Mouse (Mus musculus) forebrain, embryonic 11.5 days (tissue): ENCODE data around the gene Pcnx. TPM values are rescaled to one million over a fixed set of nuclear protein-coding genes. Genes with fewer than 3 reads are reported as not detected.

Experiments
- ATAC-seq: fragments of 200-750 bp; cut with Nextera tagmentation; replicated peaks from 2 replicates; pipeline ENCODE4 v1.8.0; 2017; ENCODE audit warnings: moderate TSS enrichment; ENCODE audit not compliant: low FRiP score
- DNase-seq: peaks from one replicate; pipeline ENCODE4 v3.0.0-alpha.2; 2017; ENCODE audit warnings: low spot score
- H3K27ac ChIP-seq: fragments of 300-500 bp; sonication (generic); 2 replicates; pipeline ENCODE4 v1.5.1; 2014; ENCODE audit warnings: low read depth, low read length
- H3K27me3 ChIP-seq: fragments of 300-500 bp; sonication (generic); 2 replicates; pipeline ENCODE4 v1.6.1; 2014; ENCODE audit warnings: mild to moderate bottlenecking, low read length, mixed read lengths; ENCODE audit not compliant: control insufficient read depth, insufficient read depth
- H3K36me3 ChIP-seq: fragments of 300-500 bp; sonication (generic); 2 replicates; pipeline ENCODE4 v1.6.1; 2014; ENCODE audit warnings: mild to moderate bottlenecking, low read length, moderate library complexity, mixed read lengths; ENCODE audit not compliant: control insufficient read depth, insufficient read depth
- H3K4me1 ChIP-seq: fragments of 300-500 bp; sonication (generic); replicated peaks from 2 replicates; pipeline ENCODE4 v1.6.1; 2014; ENCODE audit warnings: low read length, mixed read lengths; ENCODE audit not compliant: control insufficient read depth, insufficient read depth
- H3K4me2 ChIP-seq: fragments of 300-500 bp; sonication (generic); 2 replicates; pipeline ENCODE4 v1.6.1; 2014; ENCODE audit warnings: low read depth, mild to moderate bottlenecking, low read length, moderate library complexity, mixed read lengths; ENCODE audit not compliant: severe bottlenecking
- H3K4me3 ChIP-seq: fragments of 300-500 bp; sonication (generic); 2 replicates; pipeline ENCODE4 v1.5.1; 2014; ENCODE audit warnings: low read depth, low read length
- H3K9ac ChIP-seq: fragments of 300-500 bp; sonication (generic); 2 replicates; pipeline ENCODE4 v1.6.1; 2014; ENCODE audit warnings: low read length
- H3K9me3 ChIP-seq: fragments of 300-500 bp; sonication (generic); 2 replicates; pipeline ENCODE4 v1.6.1; 2016; ENCODE audit warnings: low read length, mixed read lengths; ENCODE audit not compliant: control insufficient read depth
- WGBS: fragments of 180-500 bp; shearing (Covaris S2); extraction: QIAGEN DNeasy Blood & Tissue Kit; methylation state at CpG from one replicate; pipeline ENCODE4 v1.1.7; 2014; 5-methylcytosine and 5-hydroxymethylcytosine counted together
- polyA plus RNA-seq: library from polyadenylated mRNA; unstranded; fragments of >200 nt; fragmentation: Nextera tagmentation; extraction: Ambion mirVana; gene quantifications from 2 replicates; pipeline ENCODE4 v1.2.1, GENCODE M21; 2014

The Pcnx gene
- 14.6 and 14.8 TPM in 2 replicates for polyA plus RNA-seq

DNA sequence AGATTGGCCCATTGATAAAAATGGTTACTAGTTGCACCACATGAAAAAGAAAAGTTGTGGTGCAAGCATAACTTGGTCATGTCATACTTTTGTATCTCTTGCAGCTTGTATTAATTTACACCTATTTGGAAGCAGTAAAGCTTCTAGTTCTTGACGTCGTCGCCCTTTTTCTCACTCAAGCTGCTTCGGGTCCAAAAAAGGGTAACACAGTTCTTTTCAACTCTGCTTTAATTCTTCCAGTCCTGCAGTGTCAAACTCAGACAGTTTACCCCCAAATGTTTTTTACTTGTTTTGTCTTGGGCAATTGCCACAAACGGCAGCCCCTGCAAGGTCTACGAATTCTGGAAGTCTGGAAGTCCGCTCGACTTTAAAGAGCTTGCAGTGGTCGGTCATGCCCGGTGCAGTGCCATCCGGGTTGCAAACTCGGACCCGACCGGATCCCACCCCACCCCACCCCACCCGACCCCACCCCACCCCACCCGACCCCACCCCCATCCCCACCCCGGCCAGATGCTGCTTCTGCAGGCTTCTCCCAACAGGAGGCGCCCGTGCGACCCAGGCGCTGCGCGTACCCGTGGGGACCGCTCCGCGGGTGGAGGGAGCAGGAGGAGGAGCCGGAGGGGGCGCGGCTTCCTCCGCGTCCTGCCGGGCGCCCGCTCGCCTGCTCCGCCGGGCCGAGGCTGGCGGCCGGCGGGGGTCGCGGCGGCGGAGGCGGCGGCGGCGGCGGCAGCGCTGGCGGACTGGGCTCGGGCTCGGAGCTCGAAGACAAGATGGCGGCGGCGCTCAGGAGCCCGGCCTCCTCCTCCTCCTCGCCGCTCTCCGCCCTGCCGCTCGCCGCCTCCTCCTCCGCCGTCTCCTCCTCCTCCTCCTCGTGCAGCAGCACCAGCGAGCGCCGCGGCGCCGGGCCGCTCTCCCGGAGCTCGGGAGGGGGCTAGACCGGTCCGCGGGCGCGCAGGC, at the start of gene Pcnx:
Pcnx (plus strand) TSS at position 673 of the 957 bp plus-strand sequence.
- 3% methylated on average over 53 of the region's 83 CpGs for whole genome bisulfite sequencing
- peaks cover 10% of the 10 kb centered on the region for H3K4me1 ChIP-seq
- peak within 1 kb of the TSS; percentile 96 for H3K4me3 ChIP-seq
- H3K9me3 ChIP-seq = no peaks in the 10 kb centered on the region
- no peaks in the 10 kb centered on the region for H3K27me3 ChIP-seq
- ATAC-seq (peak; percentile 90), DNase-seq (peak; percentile 93)
- H3K36me3 ChIP-seq = no peaks in the 10 kb centered on the region
- peak within 1 kb of the TSS; percentile 91 for H3K27ac ChIP-seq
- peak within 1 kb of the TSS; percentile 68 for H3K4me2 ChIP-seq
- H3K9ac ChIP-seq = peak within 1 kb of the TSS; percentile 97

- ATAC-seq = no peak
- no peaks in the 10 kb centered on the region for H3K9me3 ChIP-seq
- 35% methylated on average over 8 of the region's 8 CpGs for WGBS
- H3K4me3 ChIP-seq = no peak overlapping the region
- no peak overlapping the region for H3K27ac ChIP-seq
- no peaks in the 10 kb centered on the region for H3K27me3 ChIP-seq
- no peaks in the 10 kb centered on the region for H3K36me3 ChIP-seq
- H3K9ac ChIP-seq = no peak overlapping the region; the same call in 1 of the 2 replicates
- no peak for DNase-seq
- H3K4me1 ChIP-seq = peaks cover 6% of the 10 kb centered on the region; the same call in 1 of the 2 replicates
- H3K4me2 ChIP-seq = no peak overlapping the region
Observed at GRCm38 (mm10) chr12:81810417-81810816, 49.4 kb upstream of the Pcnx start.

DNA sequence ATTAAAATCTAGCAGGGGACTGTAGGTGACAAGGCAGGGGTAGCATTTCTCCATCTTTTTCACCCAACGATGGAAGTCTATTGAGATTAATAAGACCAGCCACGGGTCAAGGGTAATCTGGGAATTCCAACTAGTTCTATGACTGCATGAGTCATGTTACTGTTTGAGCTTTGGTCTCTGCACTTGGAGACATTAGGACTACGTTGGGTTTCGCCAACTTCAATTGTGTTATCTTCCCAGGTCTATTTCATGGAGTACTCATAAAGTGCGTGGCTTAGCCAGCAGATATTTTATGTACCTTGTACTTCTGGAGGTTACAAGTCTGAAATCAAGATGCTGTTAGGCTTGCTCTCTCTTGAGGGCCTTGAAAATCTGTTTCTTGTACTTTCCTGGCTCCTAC, 45.1 kb upstream of the Pcnx start:
- H3K9ac ChIP-seq = no peak overlapping the region
- H3K9me3 ChIP-seq = no peaks in the 10 kb centered on the region
- H3K27ac ChIP-seq = no peak overlapping the region
- no peaks in the 10 kb centered on the region for H3K4me1 ChIP-seq
- peak; percentile 9 for DNase-seq
- H3K4me2 ChIP-seq = no peak overlapping the region
- H3K27me3 ChIP-seq = no peaks in the 10 kb centered on the region
- ATAC-seq = no peak
- WGBS = 91% methylated on average over 5 of the region's 5 CpGs
- H3K4me3 ChIP-seq = no peak overlapping the region
- no peaks in the 10 kb centered on the region for H3K36me3 ChIP-seq

DNA sequence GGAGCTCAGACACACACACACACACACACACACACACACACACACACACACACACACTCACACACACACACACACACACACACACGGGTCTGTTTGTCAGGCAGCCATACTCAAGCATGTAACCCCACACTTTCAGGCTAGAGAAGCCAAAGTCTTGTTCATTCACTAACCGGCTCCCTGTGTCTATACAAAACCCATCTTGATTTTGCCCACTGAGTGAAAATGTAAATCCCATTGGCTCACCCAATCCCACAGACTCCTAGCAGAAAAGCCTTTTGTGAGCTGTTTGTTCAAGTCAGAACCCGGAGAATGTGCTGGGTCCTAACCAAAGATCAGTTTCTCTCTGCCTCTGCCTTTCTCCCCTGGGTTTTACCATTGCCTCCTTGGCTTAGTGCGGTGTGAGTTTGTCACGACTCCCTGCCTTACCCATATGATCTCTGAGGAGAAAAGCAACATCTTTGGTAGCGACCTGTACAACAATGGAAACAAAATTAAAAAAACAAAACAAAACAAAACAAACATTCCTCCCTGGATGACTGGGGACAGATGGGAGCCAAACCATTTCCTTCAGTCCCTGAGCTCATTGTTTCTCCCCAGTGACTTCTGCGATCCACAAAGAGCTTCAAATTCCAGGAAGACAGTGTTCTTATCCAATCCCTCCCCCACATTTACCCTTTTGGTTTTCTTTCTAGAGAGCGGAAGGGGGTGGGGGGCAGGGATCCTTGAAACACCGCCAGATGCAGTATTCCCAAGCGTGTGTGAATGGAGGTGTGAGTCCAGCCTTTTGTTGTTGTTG, 43.3 kb upstream of the Pcnx start:
- no peaks in the 10 kb centered on the region for H3K4me1 ChIP-seq
- H3K9ac ChIP-seq = no peak overlapping the region
- no peak overlapping the region for H3K27ac ChIP-seq
- WGBS = 14% methylated on average over 10 of the region's 10 CpGs
- no peaks in the 10 kb centered on the region for H3K9me3 ChIP-seq
- no peaks in the 10 kb centered on the region for H3K27me3 ChIP-seq
- DNase-seq = no peak
- peak; percentile 51; the same call in 1 of the 2 replicates for ATAC-seq
- peak overlapping the region; percentile 44; the same call in 1 of the 2 replicates for H3K4me2 ChIP-seq
- peak overlapping the region; percentile 10; the same call in 1 of the 2 replicates for H3K4me3 ChIP-seq
- no peaks in the 10 kb centered on the region for H3K36me3 ChIP-seq

GRCm38 (mm10) chr12:81817126-81817505, 42.7 kb upstream of the Pcnx start:
- H3K4me3 ChIP-seq = peak overlapping the region; percentile 10; the same call in 1 of the 2 replicates
- H3K9me3 ChIP-seq = no peaks in the 10 kb centered on the region
- WGBS = 33% methylated on average over 6 of the region's 6 CpGs
- no peak overlapping the region for H3K9ac ChIP-seq
- H3K4me2 ChIP-seq = peak overlapping the region; percentile 44; the same call in 1 of the 2 replicates
- no peaks in the 10 kb centered on the region for H3K4me1 ChIP-seq
- no peak for DNase-seq
- no peak overlapping the region for H3K27ac ChIP-seq
- H3K36me3 ChIP-seq = no peaks in the 10 kb centered on the region
- peak; percentile 77; the same call in 1 of the 2 replicates for ATAC-seq
- no peaks in the 10 kb centered on the region for H3K27me3 ChIP-seq

GRCm38 (mm10) chr12:81820700-81821099, 39.1 kb upstream of the Pcnx start:
- H3K4me2 ChIP-seq = no peak overlapping the region
- WGBS = 91% methylated on average over 4 of the region's 4 CpGs
- H3K27ac ChIP-seq = no peak overlapping the region

GRCm38 (mm10) chr12:81822176-81822575, 37.6 kb upstream of the Pcnx start:
- no peak for DNase-seq
- 90% methylated on average over 4 of the region's 4 CpGs for WGBS

More at GRCm38 (mm10) chr12:81820700-81821099, 39.1 kb upstream of the Pcnx start:
- Histone ChIP-seq H3K9me3 (no peaks in the 10 kb centered on the region), H3K9ac (no peak overlapping the region), H3K4me1 (no peaks in the 10 kb centered on the region), H3K4me3 (no peak overlapping the region), H3K36me3 (no peaks in the 10 kb centered on the region), H3K27me3 (no peaks in the 10 kb centered on the region)
- DNase-seq (no peak), ATAC-seq (no peak)

DNA sequence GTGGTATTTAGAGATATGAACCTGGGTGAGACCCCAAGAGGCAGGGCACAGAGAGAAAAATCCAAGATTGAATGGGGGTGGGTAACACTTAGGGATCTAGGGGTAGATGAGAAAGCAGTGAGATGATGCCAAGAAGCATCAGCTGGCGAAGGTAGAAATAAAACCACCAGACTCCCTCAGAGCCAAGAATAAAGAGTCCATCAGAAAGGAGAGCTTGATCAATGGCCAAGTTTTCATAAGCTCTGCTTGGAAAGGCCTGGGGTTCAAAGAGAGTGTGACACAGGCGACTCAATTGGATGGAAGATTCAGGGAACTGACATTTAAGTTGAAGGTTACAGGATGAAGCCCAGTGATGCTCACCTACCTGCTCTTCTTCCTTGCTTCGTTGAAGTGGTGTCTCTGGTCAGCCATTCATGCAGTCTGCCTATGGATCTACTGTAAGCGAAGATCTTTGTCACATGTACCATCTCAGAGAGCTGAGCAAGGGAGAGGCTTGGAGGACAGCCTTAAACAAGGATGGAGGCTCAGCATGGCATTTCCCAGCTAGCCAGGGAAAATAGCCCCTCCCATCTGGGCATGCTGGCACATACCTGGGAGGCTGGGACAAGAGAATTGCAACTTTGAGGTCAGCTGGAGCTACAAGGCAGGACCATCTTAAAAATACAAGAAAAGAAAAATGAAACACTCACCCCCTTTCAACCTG, 36.9 kb upstream of the Pcnx start:
- no peaks in the 10 kb centered on the region for H3K36me3 ChIP-seq
- H3K27me3 ChIP-seq = no peaks in the 10 kb centered on the region
- no peak overlapping the region for H3K27ac ChIP-seq
- no peaks in the 10 kb centered on the region for H3K4me1 ChIP-seq
- 82% methylated on average over 4 of the region's 4 CpGs for WGBS
- H3K9ac ChIP-seq = no peak overlapping the region
- ATAC-seq (no peak), DNase-seq (no peak)
- no peak overlapping the region for H3K4me3 ChIP-seq
- no peak overlapping the region for H3K4me2 ChIP-seq
- H3K9me3 ChIP-seq = no peaks in the 10 kb centered on the region

More at GRCm38 (mm10) chr12:81822176-81822575, 37.6 kb upstream of the Pcnx start:
- no peak overlapping the region for H3K4me2 ChIP-seq
- no peaks in the 10 kb centered on the region for H3K9me3 ChIP-seq
- ATAC-seq = no peak
- no peak overlapping the region for H3K27ac ChIP-seq
- H3K27me3 ChIP-seq = no peaks in the 10 kb centered on the region
- no peak overlapping the region for H3K4me3 ChIP-seq
- no peak overlapping the region for H3K9ac ChIP-seq
- H3K4me1 ChIP-seq = no peaks in the 10 kb centered on the region
- H3K36me3 ChIP-seq = no peaks in the 10 kb centered on the region
